8 mouse cellular contexts compared by ENCODE assay signal in the genomic region with DNA sequence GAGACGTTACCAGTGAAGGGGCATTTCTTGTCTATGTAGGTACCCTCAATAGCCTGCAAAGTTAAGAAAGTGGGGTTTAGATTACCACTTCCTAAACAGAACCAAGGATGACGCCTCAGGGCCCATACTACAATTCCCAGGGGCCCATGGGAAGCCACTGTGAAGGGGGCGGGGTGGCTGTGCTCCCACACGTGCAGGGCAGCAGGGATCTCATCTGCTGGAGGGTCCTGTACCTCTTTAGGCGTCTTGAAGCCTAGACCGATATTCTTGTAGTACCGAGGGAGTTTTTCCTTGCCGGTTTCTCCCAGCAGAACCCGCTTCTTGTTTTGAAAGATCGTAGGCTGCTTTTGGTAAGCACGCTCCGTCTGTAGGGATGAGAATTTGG. TPM values are rescaled to one million over a fixed set of nuclear protein-coding genes. Genes with fewer than 3 reads are reported as not detected.
DNase-seq lines count a peak whose midpoint lies in the region; ATAC-seq and TF ChIP-seq lines count a peak whose summit lies in the region.

No protein-coding gene starts in this region.

- peak overlapping the region; percentile 78 for H3K9ac ChIP-seq in hindbrain, postnatal 0 days (replicated peaks; ENCODE audit: low read length)

- no peaks in the 10 kb centered on the region for H3K9me3 ChIP-seq in hindbrain, postnatal 0 days (ENCODE audit: low read length)
- H3K9me3 ChIP-seq in midbrain, embryonic 10.5 days (replicated peaks), result no peaks in the 10 kb centered on the region

- no peak for TF ChIP-seq CTCF in hindbrain, postnatal 0 days (IDR thresholded peaks at IDR 0.05; ENCODE audit: low read depth)

- peaks cover 14% of the 10 kb centered on the region for H3K4me1 ChIP-seq in hindbrain, postnatal 0 days (ENCODE audit: insufficient read depth, low read length)
- peaks cover 58% of the 10 kb centered on the region for H3K4me1 ChIP-seq in midbrain, embryonic 10.5 days

- DNase-seq in cerebellum, postnatal 10 days, result peak; percentile 50 to 56
- no peak for DNase-seq in cerebellum, adult 8-10 months
- DNase-seq in urinary bladder, postnatal 14 days (ENCODE audit: low spot score), result peak; percentile 41
- no peak for DNase-seq in urinary bladder, postnatal 25 days (ENCODE audit: low spot score)
- DNase-seq in hindbrain, postnatal 0 days (ENCODE audit: low spot score), result peak; percentile 46
- DNase-seq in midbrain, embryonic 10.5 days (ENCODE audit: low spot score), result no peak
- DNase-seq in urinary bladder, postnatal 4 days (ENCODE audit: low spot score in 2 of 2), result no peak

- peak overlapping the region; percentile 96 for H3K4me2 ChIP-seq in hindbrain, postnatal 0 days (ENCODE audit: low read depth, low read length)

- 22% methylated on average over 12 of the region's 12 CpGs for WGBS in hindbrain, postnatal 0 days
- 30% methylated on average over 12 of the region's 12 CpGs for WGBS in midbrain, embryonic 10.5 days

- no peak for ATAC-seq in hindbrain, postnatal 0 days
- no peak for ATAC-seq in megakaryocyte-erythroid progenitor cell, adult 5-6 weeks (replicated peaks; ENCODE audit: low FRiP score, low TSS enrichment, poor library complexity, severe bottlenecking)

- H3K27me3 ChIP-seq in hindbrain, postnatal 0 days (ENCODE audit: insufficient read depth, low read length), result no peaks in the 10 kb centered on the region
- H3K27me3 ChIP-seq in midbrain, embryonic 10.5 days (ENCODE audit: low read depth, poor library complexity, severe bottlenecking), result no peaks in the 10 kb centered on the region

- peaks cover 69% of the 10 kb centered on the region for H3K36me3 ChIP-seq in hindbrain, postnatal 0 days (ENCODE audit: insufficient read depth, low read length)
- H3K36me3 ChIP-seq in midbrain, embryonic 10.5 days, result peaks cover 89% of the 10 kb centered on the region

- H3K4me3 ChIP-seq in hindbrain, postnatal 0 days (ENCODE audit: low read length), result peak overlapping the region; percentile 64
- peak overlapping the region; percentile 95 for H3K4me3 ChIP-seq in midbrain, embryonic 10.5 days

- peak overlapping the region; percentile 87; the same call in 1 of the 2 replicates for H3K27ac ChIP-seq in hindbrain, postnatal 0 days
- peak overlapping the region; percentile 95 for H3K27ac ChIP-seq in midbrain, embryonic 10.5 days (replicated peaks)

RNA-seq across cellular contexts. Expression of a gene that starts 1.1 kb away (rescaled TPM):
- total RNA-seq in hindbrain, postnatal 0 days (2014; rRNA removed), result 743 and 824 TPM in 2 replicates
- polyA plus RNA-seq in hindbrain, postnatal 0 days (2015; fragmentation: Nextera tagmentation; extraction: Ambion mirVana), result 768 and 794 TPM in 2 replicates
- 1,493 and 1,787 TPM in 2 replicates for polyA plus RNA-seq in midbrain, embryonic 10.5 days (2016; fragmentation: Nextera tagmentation; extraction: Ambion mirVana)
- total RNA-seq in megakaryocyte-erythroid progenitor cell, adult 5-6 weeks (2014; fragmentation: Nextera tagmentation), result 3,773 and 4,118 TPM in 2 replicates
- total RNA-seq in megakaryocyte-erythroid progenitor cell, adult 5-6 weeks (2017), result 1,409 and 1,705 TPM in 2 replicates

RNA-seq across cellular contexts. Expression of a gene that starts 5.4 kb away (rescaled TPM):
- total RNA-seq in hindbrain, postnatal 0 days (2014; rRNA removed), result 1,377 and 1,807 TPM in 2 replicates
- polyA plus RNA-seq in hindbrain, postnatal 0 days (2015; fragmentation: Nextera tagmentation; extraction: Ambion mirVana), result 800 and 828 TPM in 2 replicates
- polyA plus RNA-seq in midbrain, embryonic 10.5 days (2016; fragmentation: Nextera tagmentation; extraction: Ambion mirVana), result 1,083 and 1,243 TPM in 2 replicates
- total RNA-seq in megakaryocyte-erythroid progenitor cell, adult 5-6 weeks (2014; fragmentation: Nextera tagmentation), result 4,705 and 4,844 TPM in 2 replicates
- total RNA-seq in megakaryocyte-erythroid progenitor cell, adult 5-6 weeks (2017), result 4,178 and 4,889 TPM in 2 replicates

RNA-seq across cellular contexts. Expression of a gene that starts 12.9 kb away (rescaled TPM):
- not detected in 2 replicates for total RNA-seq in hindbrain, postnatal 0 days (2014; rRNA removed)
- 0.15 TPM in 1 of 2 replicates, not detected in the other for polyA plus RNA-seq in hindbrain, postnatal 0 days (2015; fragmentation: Nextera tagmentation; extraction: Ambion mirVana)
- polyA plus RNA-seq in midbrain, embryonic 10.5 days (2016; fragmentation: Nextera tagmentation; extraction: Ambion mirVana), result 0.11 and 0.19 TPM in 2 replicates
- not detected in 2 replicates for total RNA-seq in megakaryocyte-erythroid progenitor cell, adult 5-6 weeks (2014; fragmentation: Nextera tagmentation)
- 0.61 TPM in 1 of 2 replicates, not detected in the other for total RNA-seq in megakaryocyte-erythroid progenitor cell, adult 5-6 weeks (2017)

RNA-seq across cellular contexts. Expression of a gene that starts 13.1 kb away (rescaled TPM):
- total RNA-seq in hindbrain, postnatal 0 days (2014; rRNA removed), result 5.8 and 8.0 TPM in 2 replicates
- 2.1 and 3.0 TPM in 2 replicates for polyA plus RNA-seq in hindbrain, postnatal 0 days (2015; fragmentation: Nextera tagmentation; extraction: Ambion mirVana)
- 1.1 and 1.4 TPM in 2 replicates for polyA plus RNA-seq in midbrain, embryonic 10.5 days (2016; fragmentation: Nextera tagmentation; extraction: Ambion mirVana)
- 35.8 and 48.2 TPM in 2 replicates for total RNA-seq in megakaryocyte-erythroid progenitor cell, adult 5-6 weeks (2014; fragmentation: Nextera tagmentation)
- 8.5 and 23.5 TPM in 2 replicates for total RNA-seq in megakaryocyte-erythroid progenitor cell, adult 5-6 weeks (2017)

RNA-seq across cellular contexts. Expression of a gene that starts 19.5 kb away (rescaled TPM):
- 32.9 and 43.6 TPM in 2 replicates for total RNA-seq in hindbrain, postnatal 0 days (2014; rRNA removed)
- 43.8 and 45.9 TPM in 2 replicates for polyA plus RNA-seq in hindbrain, postnatal 0 days (2015; fragmentation: Nextera tagmentation; extraction: Ambion mirVana)
- polyA plus RNA-seq in midbrain, embryonic 10.5 days (2016; fragmentation: Nextera tagmentation; extraction: Ambion mirVana), result 12.0 and 15.3 TPM in 2 replicates
- 0.82 TPM in 1 of 2 replicates, not detected in the other for total RNA-seq in megakaryocyte-erythroid progenitor cell, adult 5-6 weeks (2014; fragmentation: Nextera tagmentation)
- 1.1 and 1.8 TPM in 2 replicates for total RNA-seq in megakaryocyte-erythroid progenitor cell, adult 5-6 weeks (2017)

Comparison
In these comparisons a context has a peak if more than half of its experiments do, and no peak if none do; other contexts are left out.
1. DNase-seq: peak in cerebellum, postnatal 10 days (2 of 2), urinary bladder, postnatal 14 days (single experiment) and hindbrain, postnatal 0 days (single experiment); none in cerebellum, adult 8-10 months (single experiment), urinary bladder, postnatal 25 days (single experiment), midbrain, embryonic 10.5 days (single experiment) and urinary bladder, postnatal 4 days (0 of 2).